Mouse (Mus musculus) R1 (cell line): ENCODE data around the gene Ift122.
A peak's percentile ranks its signal among the peaks of the same experiment; 100 is the strongest.

Experiments
- DNase-seq: peaks from one replicate; pipeline ENCODE4 v3.0.0-alpha.2; 2018; ENCODE audit warnings: low read depth, low spot score

Gene Ift122

DNA sequence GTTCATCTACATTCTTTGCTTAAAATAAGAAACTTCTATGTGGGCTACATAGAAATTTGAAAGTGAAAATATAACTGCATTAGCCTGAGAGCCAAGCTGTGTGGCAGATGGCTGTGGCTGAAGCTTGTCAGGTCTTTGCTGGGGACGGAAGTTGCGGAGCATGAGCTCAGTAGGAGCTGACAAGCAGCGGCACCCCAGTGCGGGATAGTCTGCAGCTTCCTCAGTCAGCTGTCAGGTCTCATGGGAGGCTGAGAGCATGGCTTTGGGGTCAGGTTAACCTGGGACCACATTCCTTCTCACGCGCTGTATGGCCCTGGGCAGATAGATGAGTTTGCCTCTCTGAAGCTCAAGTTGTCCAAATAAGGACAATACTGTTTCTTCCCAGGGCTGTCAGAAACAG, 37.8 kb downstream of the Ift122 start:
- DNase-seq: no peak

DNA sequence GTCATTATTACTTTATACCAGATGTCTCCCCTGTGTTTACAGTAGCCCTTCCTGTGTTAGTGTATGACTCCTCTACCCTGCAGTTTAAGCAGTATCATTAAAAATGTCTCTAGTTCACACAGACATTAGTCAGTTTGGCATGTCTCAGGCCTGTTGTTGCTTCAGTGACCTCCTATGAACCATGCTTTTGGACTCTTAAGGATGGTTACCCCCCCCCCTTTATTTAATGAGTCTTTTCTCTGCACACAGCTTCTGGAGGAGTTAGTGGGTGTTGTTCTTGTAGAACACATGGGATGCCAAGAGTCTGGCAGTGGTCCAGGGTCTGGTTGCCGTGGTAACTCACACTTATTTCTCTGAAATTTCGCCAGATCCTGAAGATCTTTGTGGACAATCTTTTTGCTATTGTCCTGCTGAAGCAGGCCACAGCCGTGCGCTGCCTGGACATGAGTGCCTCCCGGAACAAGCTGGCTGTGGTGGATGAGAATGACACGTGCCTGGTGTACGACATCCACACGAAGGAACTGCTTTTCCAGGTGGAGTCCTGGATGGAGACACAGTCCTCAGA, 38.3 kb downstream of the Ift122 start:
- DNase-seq: no peak

DNA sequence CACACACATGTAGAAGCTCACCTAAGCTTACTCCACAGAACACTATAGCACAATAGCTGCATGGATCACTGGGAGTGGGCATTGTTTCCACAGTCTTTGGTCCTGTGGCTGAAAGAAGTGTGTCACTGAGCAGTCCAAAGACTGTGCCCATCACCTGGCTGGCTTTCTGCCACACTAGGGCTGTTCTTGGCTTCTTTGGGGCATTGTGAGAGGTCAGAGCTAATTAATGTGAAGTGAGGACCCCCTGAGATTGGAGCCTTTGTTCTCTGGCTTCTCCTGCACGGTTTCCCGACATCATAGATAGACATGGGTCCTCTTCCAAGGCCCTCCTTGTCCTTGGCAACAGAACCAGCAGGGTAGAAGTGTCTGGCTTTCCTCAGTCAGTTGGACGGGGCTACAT, 39.1 kb downstream of the Ift122 start:
- DNase-seq: no peak

DNA sequence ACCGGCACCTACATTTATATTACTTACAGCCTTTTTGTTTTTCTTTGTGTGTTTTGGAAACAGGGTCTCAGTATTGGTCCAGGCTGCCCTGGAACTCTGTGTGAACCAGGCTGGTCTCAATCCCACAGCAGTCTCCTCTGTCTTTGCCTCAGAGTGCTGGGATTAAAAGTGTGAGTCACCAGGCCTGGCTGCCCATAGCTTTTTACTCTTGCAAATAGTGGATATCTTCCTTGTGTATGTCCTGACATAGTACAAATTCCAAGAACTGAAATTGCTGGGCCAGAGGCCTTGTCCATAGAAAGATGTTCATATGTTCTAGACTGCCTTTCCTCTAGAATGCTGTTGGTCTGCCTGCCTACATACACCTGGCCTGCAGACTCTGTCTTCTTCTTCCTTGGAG, 43.1 kb downstream of the Ift122 start:
- no peak for DNase-seq

DNA sequence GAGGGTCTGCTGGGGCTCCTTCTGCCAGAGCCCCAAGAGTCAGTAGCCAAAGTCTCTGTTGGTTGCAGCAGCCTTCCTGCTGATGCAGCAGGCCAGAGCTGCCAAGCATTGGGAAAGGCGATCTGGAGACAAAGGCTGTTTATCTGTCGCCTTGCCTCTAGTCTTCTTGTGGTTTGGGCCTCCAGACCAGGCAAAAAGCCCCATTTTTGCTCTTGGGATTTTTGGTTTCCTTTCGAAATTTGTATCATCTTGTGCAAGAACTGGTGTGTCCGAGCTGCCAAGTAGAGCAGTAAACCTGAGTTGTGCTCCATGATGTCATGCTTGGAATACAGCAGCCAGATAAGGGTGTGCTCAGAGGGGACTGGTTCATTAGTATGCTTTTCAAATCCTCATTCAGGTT, 43.8 kb downstream of the Ift122 start:
- DNase-seq: no peak

DNA sequence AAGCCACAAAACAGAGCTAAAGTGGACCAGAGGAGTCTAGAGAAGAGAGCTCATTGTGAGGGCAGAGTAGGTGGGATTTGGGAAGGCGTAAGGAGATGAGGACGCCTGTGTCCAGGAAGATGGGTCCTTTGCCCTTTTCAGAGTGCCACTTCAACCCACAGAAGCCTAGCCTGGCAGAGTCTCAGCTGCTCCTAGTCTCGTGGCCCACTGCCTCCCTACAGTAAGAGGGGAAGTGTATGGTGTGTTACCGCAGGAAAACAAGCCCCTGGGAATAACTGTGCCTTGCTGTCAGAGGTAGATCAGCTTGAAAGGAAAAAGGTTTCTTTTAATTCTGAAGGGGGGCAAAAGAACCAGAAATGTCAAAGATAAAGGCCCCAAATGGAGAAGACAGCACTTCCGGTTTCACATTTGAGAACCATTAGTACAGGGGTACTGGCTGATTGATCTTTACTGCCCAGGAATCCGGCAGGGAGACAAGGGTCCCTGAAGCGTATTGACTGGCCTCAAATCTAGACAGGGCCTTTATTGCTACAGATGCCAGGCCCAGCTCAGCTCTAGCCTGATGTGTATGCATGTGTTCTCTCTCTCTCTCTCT, 44.8 kb downstream of the Ift122 start:
- DNase-seq: no peak

DNA sequence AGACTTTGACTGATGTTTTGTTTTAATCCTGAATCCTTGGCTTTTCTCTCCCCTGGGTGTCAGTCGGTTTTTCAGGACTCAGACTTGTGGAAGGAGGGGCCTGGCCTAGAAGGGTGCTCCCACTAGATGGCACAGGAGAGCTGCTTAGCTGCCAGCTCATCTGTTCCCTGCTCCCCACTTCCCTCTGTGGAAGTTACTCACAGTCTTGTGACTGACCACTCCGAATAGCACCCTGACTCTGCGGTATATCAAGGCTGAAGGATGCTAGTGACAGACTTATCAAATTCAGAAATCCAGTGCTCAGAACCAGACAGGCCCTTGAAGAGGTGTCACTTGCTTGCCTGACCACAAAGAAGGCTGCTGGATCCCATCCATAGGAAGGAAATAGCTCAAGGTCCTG, 47.8 kb downstream of the Ift122 start:
- DNase-seq: no peak

DNA sequence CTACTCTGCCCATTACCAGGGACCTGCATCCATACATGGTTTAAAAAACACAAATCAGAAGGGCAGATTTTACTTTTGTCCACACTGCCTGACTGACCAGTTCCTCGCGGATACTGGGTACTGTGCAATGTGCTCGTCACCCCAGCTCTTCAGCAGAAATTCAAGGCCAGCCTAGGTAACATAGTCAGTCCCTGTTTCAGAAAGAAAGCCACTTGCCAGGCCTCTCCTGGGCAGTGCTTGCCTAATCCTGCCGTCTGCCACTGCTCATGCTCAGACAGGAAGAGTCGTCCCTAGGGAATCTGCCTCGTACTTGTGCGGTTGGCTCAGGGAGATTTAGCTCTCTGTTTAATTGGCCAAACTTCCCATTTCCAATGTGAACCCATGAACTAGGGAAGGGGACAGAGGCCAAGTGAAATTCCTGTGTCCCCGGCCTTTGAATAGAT, 48.2 kb downstream of the Ift122 start:
- no peak for DNase-seq

DNA sequence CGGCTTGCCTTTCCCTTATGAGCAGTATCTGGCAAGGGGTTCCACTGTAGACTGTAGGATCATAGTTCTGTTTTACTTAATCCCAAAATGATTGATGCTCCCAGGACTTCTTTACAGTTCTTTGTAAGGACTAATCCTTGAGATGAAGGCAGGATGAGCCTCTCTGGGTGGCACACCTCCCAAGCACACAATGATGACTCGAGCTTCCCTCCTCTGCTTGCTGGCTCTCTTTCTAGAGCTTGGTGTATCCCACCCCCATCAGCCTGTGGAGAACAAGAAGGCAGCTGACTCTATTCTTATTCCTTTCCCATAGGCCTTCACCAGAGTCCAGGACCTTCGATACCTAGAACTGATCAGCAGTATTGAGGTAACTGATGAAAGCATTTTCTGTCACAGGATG, 49.3 kb downstream of the Ift122 start:
- no peak for DNase-seq

DNA sequence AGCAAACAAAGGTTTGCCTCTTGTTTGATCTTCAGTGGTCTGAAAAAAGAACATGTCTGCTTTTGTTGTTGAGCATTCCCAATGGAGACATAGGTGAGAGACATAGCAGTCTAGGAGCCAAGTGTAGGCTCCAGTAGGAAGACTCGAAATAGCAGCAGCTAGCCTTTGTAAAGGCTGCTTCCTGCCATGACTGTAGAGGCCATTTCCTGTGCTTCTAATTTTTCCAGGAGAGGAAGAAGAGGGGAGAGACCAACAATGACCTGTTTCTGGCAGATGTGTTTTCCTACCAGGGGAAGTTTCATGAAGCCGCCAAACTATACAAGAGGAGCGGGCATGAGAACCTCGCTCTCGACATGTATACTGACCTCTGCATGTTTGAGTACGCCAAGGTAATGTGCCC, 52.3 kb downstream of the Ift122 start:
- DNase-seq: no peak

DNA sequence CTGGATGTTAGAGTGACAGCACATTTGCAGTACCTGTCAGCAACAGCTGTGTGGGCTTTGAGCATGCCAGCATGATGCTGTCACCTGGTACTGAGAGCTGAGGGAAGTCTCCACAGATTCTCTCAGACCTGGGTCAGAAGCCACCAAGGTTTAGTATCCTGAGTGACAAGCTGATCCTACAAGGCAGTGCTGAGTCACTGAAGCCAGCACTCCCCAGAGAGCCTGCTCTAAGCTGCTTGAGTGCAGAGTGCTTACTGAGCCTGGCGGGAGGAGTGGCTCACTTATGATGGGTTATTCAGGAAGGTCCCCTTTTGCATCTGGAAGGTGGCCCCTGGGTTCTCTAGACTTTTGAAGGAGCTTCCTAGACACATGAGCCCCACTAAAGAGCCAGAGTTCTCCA, 53.2 kb downstream of the Ift122 start:
- DNase-seq: no peak

DNA sequence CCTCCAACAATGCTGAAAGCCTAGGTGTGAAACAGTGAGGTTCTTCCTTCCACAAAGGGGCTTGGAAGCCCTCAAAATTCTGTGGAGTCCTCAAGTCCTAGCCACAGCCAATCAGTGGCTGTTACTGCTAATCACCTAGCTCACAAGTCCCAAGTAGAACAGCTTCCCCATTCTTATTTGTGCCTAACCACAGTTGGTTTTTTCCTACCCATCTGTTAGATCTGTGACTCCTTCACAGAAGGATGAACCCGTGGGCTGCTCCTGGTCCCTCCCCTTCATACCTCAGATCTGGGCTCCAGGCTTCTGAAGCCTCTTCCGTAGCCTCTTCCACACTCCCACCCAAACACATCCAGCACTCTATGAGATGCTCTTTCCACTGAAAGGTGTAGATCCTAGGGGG, 53.6 kb downstream of the Ift122 start:
- no peak for DNase-seq

DNA sequence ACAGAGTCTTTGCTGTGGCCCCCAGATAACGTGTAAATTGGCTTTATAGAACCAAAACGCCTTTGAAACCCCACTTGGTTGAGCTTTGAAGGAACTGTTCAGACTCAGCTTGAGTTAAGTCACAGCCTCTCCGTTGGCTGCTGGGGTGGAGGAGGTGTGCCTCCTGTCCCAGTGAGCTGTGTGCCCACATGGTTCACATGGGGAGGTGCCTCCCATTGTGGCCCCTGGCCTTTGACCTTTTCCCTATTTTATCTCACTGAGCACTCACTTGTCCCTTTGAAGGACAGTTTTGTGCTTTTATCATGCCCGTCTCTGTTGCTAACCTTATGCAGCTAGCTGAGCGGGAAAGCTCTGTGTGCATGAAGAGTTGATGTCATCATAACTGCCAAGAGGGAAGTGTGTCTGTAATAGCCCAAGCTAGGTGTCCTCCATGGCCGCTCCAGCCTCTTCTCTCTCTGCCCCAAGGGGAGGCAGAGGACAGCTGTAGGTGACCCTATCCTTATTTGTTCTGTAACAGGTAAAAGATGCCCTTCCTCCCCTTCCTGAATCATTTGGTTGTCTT, 55.2 kb downstream of the Ift122 start:
- no peak for DNase-seq

DNA sequence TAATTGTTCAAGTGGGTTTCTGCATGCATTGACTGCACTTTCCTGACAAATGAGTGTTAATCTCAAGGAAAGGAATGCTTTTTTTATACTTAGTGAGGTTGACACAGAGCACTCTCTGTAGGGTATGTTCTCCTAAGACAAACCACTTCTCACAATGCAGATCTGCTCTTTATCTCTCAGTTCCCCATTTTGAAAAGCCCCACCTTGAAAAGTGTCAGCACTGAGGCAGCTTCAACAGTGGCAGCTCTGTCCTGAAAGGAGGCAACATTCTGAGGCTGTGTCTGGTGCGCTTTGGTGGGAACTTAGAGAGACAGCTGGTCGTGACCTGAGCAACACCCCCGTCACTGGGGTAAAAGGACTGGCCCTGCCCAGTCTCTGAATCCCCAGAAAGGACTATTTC, 55.8 kb downstream of the Ift122 start:
- no peak for DNase-seq

DNA sequence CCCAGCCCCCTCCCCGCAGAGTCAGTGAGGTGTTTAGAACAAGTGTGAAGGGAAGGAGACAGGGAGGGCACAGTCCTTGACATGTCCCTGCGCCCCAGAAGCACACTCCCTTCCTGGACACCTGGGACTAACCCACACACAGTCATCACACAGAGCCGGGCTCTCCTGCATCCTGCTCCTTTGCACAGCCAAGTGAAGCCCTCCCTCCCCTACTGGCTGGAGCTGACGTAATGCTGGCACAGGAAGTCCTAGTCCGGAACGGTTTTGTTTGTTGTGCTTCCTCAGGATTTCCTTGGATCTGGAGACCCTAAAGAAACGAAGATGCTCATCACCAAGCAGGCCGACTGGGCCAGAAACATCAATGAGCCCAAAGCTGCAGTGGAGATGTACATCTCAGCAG, 56.7 kb downstream of the Ift122 start:
- DNase-seq: no peak

DNA sequence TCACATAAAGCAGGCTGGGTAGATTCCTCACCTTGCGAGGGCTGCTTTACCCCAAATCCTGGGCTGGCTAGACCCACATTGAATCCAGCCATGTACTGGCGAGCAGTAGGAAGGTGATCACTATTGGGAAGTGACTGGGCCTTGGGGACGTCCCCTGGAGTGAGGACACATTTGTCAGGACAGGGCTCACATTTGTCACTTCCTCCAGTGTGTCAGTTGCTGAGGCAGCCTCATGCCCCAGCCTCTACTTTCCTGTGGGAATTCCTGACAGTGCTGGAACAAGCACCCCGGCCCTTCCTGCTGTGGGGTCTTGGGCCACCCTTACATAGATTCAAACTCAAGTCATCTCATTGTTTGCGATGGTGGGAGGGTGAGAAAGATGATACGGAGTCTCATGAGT, 58.5 kb downstream of the Ift122 start:
- no peak for DNase-seq

DNA sequence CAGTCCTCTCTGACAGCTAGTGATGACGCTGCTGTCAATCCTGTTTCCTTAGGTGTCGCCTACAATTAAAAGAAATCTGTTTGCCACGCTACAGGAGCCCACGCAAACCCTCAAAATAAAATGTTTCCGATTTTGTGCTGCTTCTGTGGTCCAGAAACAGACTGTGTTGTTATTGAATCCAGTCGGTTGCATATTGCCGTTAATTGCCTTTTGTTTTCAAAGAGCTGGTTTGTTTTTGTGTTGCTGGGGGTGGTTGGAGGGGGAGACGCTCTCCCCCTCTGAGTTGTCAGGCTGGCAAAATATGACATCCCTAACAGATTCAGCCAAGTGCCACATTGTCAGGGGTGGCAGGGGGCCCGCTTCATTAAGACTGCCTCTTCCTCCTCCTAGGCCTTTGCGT, 60.2 kb downstream of the Ift122 start:
- no peak for DNase-seq

DNA sequence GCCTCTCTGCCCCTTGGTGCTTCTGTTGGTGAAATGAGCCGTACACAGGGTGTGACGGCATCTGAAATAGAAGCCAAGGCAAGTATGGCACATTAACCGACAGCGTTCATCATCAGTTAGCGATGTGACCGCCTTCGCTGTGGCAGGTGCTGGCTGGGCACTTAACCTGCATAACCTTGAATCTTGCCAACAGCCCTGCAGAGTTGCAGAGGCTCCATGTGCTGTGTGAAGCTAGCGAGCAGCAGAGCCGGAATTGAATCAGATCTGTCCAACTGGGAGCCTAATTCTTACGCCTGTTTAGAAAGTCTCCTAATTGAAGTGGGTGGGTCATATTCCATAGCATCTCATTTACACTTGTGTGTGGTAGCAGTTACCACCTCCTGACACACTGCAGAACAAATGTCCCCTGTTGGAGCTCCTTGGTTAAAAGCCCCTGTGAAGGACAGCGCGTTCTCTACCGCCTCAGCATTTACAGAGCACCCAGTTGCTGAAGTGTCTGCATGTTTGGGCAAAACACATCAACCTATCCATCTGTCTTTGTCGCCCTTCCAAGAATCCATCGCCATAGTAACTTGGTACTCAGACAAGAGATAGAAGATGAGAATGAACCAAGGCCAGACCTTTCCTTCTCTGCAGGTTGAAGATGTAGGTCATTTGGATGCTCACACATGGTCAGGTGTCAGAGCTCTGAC, 61.4 kb downstream of the Ift122 start:
- peak; percentile 23 for DNase-seq

DNA sequence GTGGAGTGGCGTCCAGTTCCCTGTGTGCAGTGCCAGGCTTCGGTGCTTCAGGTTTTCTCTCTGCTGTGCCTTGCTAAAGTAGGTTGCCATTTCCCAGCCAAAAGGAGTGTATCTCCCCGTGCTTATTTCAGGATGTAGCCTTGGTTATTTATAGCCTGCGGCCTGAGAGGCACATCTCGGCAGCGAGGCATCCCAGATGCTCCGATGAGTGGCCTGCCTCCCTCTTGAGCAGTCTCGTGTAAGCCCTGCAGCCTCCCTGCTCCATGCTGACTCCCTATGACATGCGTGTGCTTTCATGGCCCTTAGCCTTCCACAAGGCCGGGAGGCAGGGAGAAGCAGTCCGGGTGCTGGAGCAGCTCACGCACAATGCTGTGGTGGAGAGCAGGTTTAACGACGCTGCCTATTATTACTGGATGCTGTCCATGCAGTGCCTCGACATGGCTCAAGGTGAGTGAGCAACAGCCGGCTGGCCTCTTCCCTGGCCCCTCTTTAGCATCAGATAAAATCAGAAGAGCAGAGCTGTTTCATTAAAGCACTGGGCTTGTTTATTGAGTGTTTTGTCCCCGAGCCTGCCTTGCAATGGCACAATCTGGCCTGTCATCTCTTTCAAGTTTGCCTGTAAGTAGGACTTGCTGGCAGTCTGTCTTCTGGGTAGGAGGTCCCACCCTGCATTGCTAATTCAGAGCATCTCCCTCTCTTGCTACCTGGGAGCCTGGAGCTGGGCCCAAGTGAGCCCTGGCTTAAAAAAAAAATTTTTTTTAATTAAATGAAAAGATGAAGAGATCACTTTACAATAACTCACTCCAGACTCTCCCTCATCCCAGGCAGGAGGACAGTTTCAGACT, 62.6 kb downstream of the Ift122 start:
- DNase-seq: no peak

DNA sequence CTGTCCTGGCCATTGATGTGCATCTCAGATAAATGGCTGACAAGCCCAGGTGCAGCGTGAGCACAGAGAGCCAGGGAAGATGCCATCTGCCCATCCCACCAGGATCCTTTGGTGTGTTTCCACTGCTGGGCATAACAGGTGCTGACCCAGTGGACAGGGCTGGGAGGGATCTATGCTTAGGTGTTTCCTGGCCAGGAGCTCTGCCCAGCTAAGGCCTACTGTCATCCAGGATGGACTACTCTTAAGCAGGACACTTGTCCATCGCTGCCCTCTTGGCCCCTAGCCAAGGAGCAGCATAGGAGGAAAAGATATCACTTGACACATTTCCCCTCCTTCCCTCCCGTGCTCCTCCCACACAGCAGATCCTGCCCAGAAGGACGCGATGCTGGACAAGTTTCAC, 63.3 kb downstream of the Ift122 start:
- no peak for DNase-seq

DNA sequence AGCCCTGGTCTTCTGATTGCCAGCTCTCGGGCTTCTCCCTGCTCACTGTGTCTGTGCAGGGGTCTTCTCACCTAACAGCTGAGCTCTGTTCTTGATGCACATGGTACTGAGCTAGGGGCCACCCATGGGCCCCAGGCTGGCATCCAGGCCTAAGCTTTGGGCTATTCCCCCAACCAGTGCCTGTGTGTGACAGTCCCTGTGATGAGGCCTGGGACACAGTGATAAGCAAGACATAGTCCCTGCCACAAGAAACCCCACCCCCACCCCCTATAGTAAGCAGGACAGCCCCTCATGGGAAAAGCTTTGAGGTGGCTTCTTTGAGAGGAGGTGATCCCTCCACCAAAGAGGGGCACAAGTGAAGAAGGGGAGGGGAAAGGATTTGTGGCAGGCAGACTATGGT, 65.3 kb downstream of the Ift122 start:
- no peak for DNase-seq

DNA sequence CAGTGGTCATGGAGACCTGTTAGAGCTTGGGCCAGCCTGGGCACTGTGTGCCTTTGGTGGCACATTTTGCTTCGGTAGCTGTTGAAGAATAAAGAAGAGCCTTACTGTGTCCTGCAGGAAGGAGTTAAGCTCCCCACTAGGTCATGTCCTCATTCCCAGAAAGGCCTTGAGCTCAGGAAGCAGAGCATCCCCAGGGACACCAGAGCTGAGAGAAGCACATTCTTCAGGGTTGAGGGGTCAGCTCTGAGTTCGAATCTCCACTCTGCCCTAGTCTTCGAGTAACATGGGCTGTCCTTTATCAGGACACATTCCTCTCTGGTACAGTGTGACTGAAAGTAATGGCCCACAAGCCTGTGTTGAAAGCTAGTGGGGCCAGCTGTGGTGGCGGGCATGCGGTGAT, 66.6 kb downstream of the Ift122 start:
- DNase-seq: no peak
